Comparison of ENCODE assay signal across 29 mouse cellular contexts in genomic region chr7:37433156-37433555, GRCm38 (mm10).
DNase-seq lines count a peak whose midpoint lies in the region; ATAC-seq lines count a peak whose summit lies in the region.
"Had no signal": no experiment of that assay in that cellular context is flagged by ENCODE, and none has a peak within 500 bp of the region (broad histone marks: within the 10 kb centered on the region; RNA-seq: fewer than 3 reads in every experiment).

No protein-coding gene starts in this region.

- DNase-seq in embryo, embryonic 10.5 days (ENCODE audit: low spot score) = peak; percentile 14
- DNase-seq in embryo, embryonic 11 days = no peak
- DNase-seq in thymus, adult 18-20 months = peak; percentile 69 to 85
- DNase-seq in thymus, postnatal 25 days = peak; percentile 83
- DNase-seq in frontal cortex, postnatal 25 days (ENCODE audit: low spot score in 2 of 2) = no peak
- DNase-seq: adrenal gland, adult 8-10 months; cerebellum, adult 2 months; cerebellum, postnatal 14 days; forebrain, postnatal 0 days; gastrocnemius, postnatal 10 days; heart, adult 18-20 months; heart, postnatal 14 days; kidney, adult 18-20 months; kidney, postnatal 4 days; left cerebral cortex, postnatal 4 days; liver, postnatal 0 days; lung, postnatal 4 days; retina, postnatal 1 day; right cerebral cortex, postnatal 14 days had no signal

- no peaks in the 10 kb centered on the region for H3K4me1 ChIP-seq in heart, embryonic 16.5 days (ENCODE audit: control insufficient read depth, insufficient read depth, low read length)
- H3K4me1 ChIP-seq in heart, embryonic 12.5 days (replicated peaks) = 0 out of 2 replicates have a peak, but pooled peaks cover 3% of the 10 kb centered on the region
- H3K4me1 ChIP-seq: embryonic facial prominence, embryonic 12.5 days; heart, embryonic 13.5 days; liver, embryonic 12.5 days had no signal

- H3K36me3 ChIP-seq in heart, embryonic 16.5 days (ENCODE audit: control insufficient read depth, insufficient read depth) = no peaks in the 10 kb centered on the region
- no peaks in the 10 kb centered on the region for H3K36me3 ChIP-seq in heart, embryonic 12.5 days
- H3K36me3 ChIP-seq: embryonic facial prominence, embryonic 12.5 days; forebrain, embryonic 10.5 days; heart, embryonic 13.5 days; liver, embryonic 12.5 days; midbrain, embryonic 13.5 days; neural tube, embryonic 15.5 days had no signal

- peak; percentile 52 for ATAC-seq in heart, embryonic 16.5 days (replicated peaks; ENCODE audit: extremely low read depth, insufficient read depth, low FRiP score)
- no peak for ATAC-seq in heart, embryonic 12.5 days (ENCODE audit: insufficient number of reproducible peaks, low FRiP score)
- ATAC-seq in megakaryocyte, adult 5-6 weeks (ENCODE audit: poor library complexity, severe bottlenecking) = no peak
- ATAC-seq: forebrain, postnatal 0 days; liver, embryonic 12.5 days; liver, postnatal 0 days; midbrain, embryonic 13.5 days had no signal

- no peak overlapping the region for H3K27ac ChIP-seq in heart, embryonic 16.5 days (ENCODE audit: low read length)
- no peak overlapping the region for H3K27ac ChIP-seq in heart, embryonic 12.5 days (ENCODE audit: poor library complexity, severe bottlenecking)
- H3K27ac ChIP-seq: embryonic facial prominence, embryonic 12.5 days; forebrain, embryonic 10.5 days; heart, embryonic 13.5 days; liver, embryonic 12.5 days; midbrain, embryonic 13.5 days; neural tube, embryonic 15.5 days had no signal

- no peak overlapping the region for H3K4me3 ChIP-seq in heart, embryonic 16.5 days (ENCODE audit: low read length)
- no peak overlapping the region for H3K4me3 ChIP-seq in heart, embryonic 12.5 days
- H3K4me3 ChIP-seq: embryonic facial prominence, embryonic 12.5 days; forebrain, embryonic 10.5 days; heart, embryonic 13.5 days; liver, embryonic 12.5 days; midbrain, embryonic 13.5 days; neural tube, embryonic 15.5 days had no signal

- H3K9ac ChIP-seq in heart, embryonic 16.5 days (ENCODE audit: low read length) = no peak overlapping the region
- no peak overlapping the region for H3K9ac ChIP-seq in heart, embryonic 12.5 days
- H3K9ac ChIP-seq: embryonic facial prominence, embryonic 12.5 days; forebrain, postnatal 0 days; heart, embryonic 13.5 days; liver, embryonic 12.5 days; liver, postnatal 0 days; midbrain, embryonic 13.5 days; neural tube, embryonic 15.5 days had no signal

- no peaks in the 10 kb centered on the region for H3K27me3 ChIP-seq in heart, embryonic 16.5 days (ENCODE audit: control insufficient read depth, insufficient read depth, low read length)
- H3K27me3 ChIP-seq in heart, embryonic 12.5 days (replicated peaks) = no peaks in the 10 kb centered on the region
- H3K27me3 ChIP-seq: CH12.LX; heart, embryonic 13.5 days; liver, embryonic 12.5 days; midbrain, embryonic 13.5 days; neural tube, embryonic 15.5 days had no signal

- no peak overlapping the region for H3K4me2 ChIP-seq in heart, embryonic 16.5 days (ENCODE audit: low read depth, low read length)
- H3K4me2 ChIP-seq in heart, embryonic 12.5 days = no peak overlapping the region
- H3K4me2 ChIP-seq: embryonic facial prominence, embryonic 12.5 days; heart, embryonic 13.5 days; liver, embryonic 12.5 days; midbrain, embryonic 13.5 days; neural tube, embryonic 15.5 days had no signal

- H3K9me3 ChIP-seq in heart, embryonic 16.5 days (replicated peaks; ENCODE audit: control insufficient read depth, low read length) = no peaks in the 10 kb centered on the region
- H3K9me3 ChIP-seq in heart, embryonic 12.5 days (replicated peaks) = 0 out of 2 replicates have a peak, but pooled peaks cover 3% of the 10 kb centered on the region
- H3K9me3 ChIP-seq: embryonic facial prominence, embryonic 12.5 days; forebrain, embryonic 10.5 days; heart, embryonic 13.5 days; liver, embryonic 12.5 days; midbrain, embryonic 13.5 days; neural tube, embryonic 15.5 days had no signal

- 59% methylated on average over 7 of the region's 7 CpGs for WGBS in heart, embryonic 16.5 days
- 55% methylated on average over 7 of the region's 7 CpGs for WGBS in heart, embryonic 12.5 days

Comparison
In these comparisons a context has a peak if more than half of its experiments do, and no peak if none do; other contexts are left out.
1. DNase-seq: peak in embryo, embryonic 10.5 days (single experiment), thymus, adult 18-20 months (2 of 2) and thymus, postnatal 25 days (single experiment); none in embryo, embryonic 11 days (single experiment) and frontal cortex, postnatal 25 days (0 of 2).